Mouse (Mus musculus) liver, embryonic 11.5 days (tissue): ENCODE measurements around the gene Fkbp14. TPM values are rescaled to one million over a fixed set of nuclear protein-coding genes. Genes with fewer than 3 reads are reported as not detected.

Experiments used
- ATAC-seq: fragments of 200-750 bp; cut with Nextera tagmentation; replicated peaks from 2 replicates; pipeline ENCODE4 v1.8.0; 2017; ENCODE audit warnings: moderate number of reproducible peaks, mild to moderate bottlenecking, moderate TSS enrichment, moderate library complexity; ENCODE audit not compliant: low FRiP score
- DNase-seq: peaks from one replicate; pipeline ENCODE4 v3.0.0-alpha.2; 2017; ENCODE audit warnings: low spot score
- H3K27ac ChIP-seq: fragments of 300-500 bp; sonication (generic); 2 replicates; pipeline ENCODE4 v1.5.1; 2014; ENCODE audit warnings: mild to moderate bottlenecking, low read depth, low read length, control low read depth
- H3K27me3 ChIP-seq: fragments of 300-500 bp; sonication (generic); replicated peaks from 2 replicates; pipeline ENCODE4 v1.6.1; 2014; ENCODE audit warnings: low read length, mixed read lengths; ENCODE audit not compliant: control insufficient read depth, insufficient read depth
- H3K36me3 ChIP-seq: fragments of 300-500 bp; sonication (generic); 2 replicates; pipeline ENCODE4 v1.6.1; 2014; ENCODE audit warnings: mild to moderate bottlenecking, low read length, moderate library complexity, mixed read lengths; ENCODE audit not compliant: control insufficient read depth, insufficient read depth
- H3K4me1 ChIP-seq: fragments of 300-500 bp; sonication (generic); replicated peaks from 2 replicates; pipeline ENCODE4 v1.6.1; 2014; ENCODE audit warnings: low read length, mixed read lengths; ENCODE audit not compliant: control insufficient read depth, insufficient read depth
- H3K4me2 ChIP-seq: fragments of 300-500 bp; sonication (generic); 2 replicates; pipeline ENCODE4 v1.6.1; 2014; ENCODE audit warnings: mild to moderate bottlenecking, control low read depth, moderate library complexity
- H3K4me3 ChIP-seq: fragments of 300-500 bp; sonication (generic); 2 replicates; pipeline ENCODE4 v1.5.1; 2014; ENCODE audit warnings: low read depth, low read length, control low read depth
- H3K9ac ChIP-seq: fragments of 300-500 bp; sonication (generic); 2 replicates; pipeline ENCODE4 v1.6.1; 2014; ENCODE audit warnings: low read depth, low read length, control low read depth
- H3K9me3 ChIP-seq: fragments of 300-500 bp; sonication (generic); 2 replicates; pipeline ENCODE4 v1.6.1; 2016; ENCODE audit warnings: low read length, inconsistent platforms, mixed read lengths; ENCODE audit not compliant: control insufficient read depth
- WGBS: fragments of 180-500 bp; shearing (Covaris S2); extraction: QIAGEN DNeasy Blood & Tissue Kit; methylation state at CpG from one replicate; pipeline ENCODE4 v1.1.7; 2014; 5-methylcytosine and 5-hydroxymethylcytosine counted together
- polyA plus RNA-seq: library from polyadenylated mRNA; unstranded; fragments of >200 nt; fragmentation: Nextera tagmentation; extraction: Ambion mirVana; gene quantifications from 2 replicates; pipeline ENCODE4 v1.2.1, GENCODE M21; 2014

Gene Fkbp14
- polyA plus RNA-seq, 1 experiment from 2014 or later = 11.9 TPM

- Histone ChIP-seq H3K27me3 (0 out of 2 replicates have a peak, but pooled peaks cover 2% of the 10 kb centered on the region), H3K9me3 (no peaks in the 10 kb centered on the region), H3K4me2 (no peak overlapping the region), H3K36me3 (no peaks in the 10 kb centered on the region), H3K27ac (no peak overlapping the region), H3K9ac (no peak overlapping the region), H3K4me3 (no peak overlapping the region), H3K4me1 (peaks cover 6% of the 10 kb centered on the region; the same call in 1 of the 2 replicates)
- 77% methylated on average over 2 of the region's 2 CpGs for WGBS
- ATAC-seq (no peak), DNase-seq (no peak)
Measured at GRCm38 (mm10) chr6:54530182-54530581, 66.9 kb downstream of the Fkbp14 start.

DNA sequence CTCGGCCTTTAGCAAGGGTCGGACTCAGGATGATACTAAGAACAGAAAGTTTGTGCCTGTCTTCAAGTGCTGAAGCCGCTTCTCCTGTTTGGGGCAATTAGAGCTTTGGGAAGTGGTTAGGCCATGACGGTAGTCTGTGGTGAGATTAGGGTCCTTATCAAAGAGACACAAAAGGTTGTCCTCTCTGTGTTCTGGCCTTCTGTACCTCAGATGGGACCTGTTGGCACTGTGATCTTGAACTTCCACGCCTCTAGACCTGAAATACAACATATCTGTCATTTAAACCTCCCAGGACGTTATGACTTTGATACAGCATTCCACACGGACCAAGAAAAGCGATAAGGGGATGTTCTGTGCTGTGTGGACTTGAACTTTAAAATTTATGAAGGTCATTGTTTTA, 68.4 kb downstream of the Fkbp14 start:
- ATAC-seq = peak; percentile 74
- 41% methylated on average over 8 of the region's 8 CpGs for WGBS
- Histone ChIP-seq H3K4me3 (no peak overlapping the region), H3K4me2 (no peak overlapping the region), H3K9me3 (no peaks in the 10 kb centered on the region), H3K4me1 (peaks cover 6% of the 10 kb centered on the region; the same call in 1 of the 2 replicates), H3K9ac (no peak overlapping the region), H3K27ac (no peak overlapping the region), H3K27me3 (no peaks in the 10 kb centered on the region; the same call in 1 of the 2 replicates), H3K36me3 (no peaks in the 10 kb centered on the region)
- no peak for DNase-seq

Other genes starting within 250 kb of the Fkbp14 start
- gene Wipf3, start 167.7 kb downstream of the Fkbp14 start, polyA plus RNA-seq = 0.26 and 0.47 TPM in 2 replicates
- 2.9 and 3.0 TPM in 2 replicates for gene Scrn1, start 30.8 kb downstream of the Fkbp14 start, polyA plus RNA-seq
- gene Plekha8, start 2.2 kb downstream of the Fkbp14 start, polyA plus RNA-seq = 7.9 and 9.7 TPM in 2 replicates
- gene Mturn, start 84.3 kb upstream of the Fkbp14 start, polyA plus RNA-seq = 1.4 and 1.8 TPM in 2 replicates
- 3.9 and 4.1 TPM in 2 replicates for gene Znrf2, start 219.6 kb upstream of the Fkbp14 start, polyA plus RNA-seq